Mouse (Mus musculus): Measurements from ENCODE around the gene Mrps21. TPM values are rescaled to one million over a fixed set of nuclear protein-coding genes. Genes with fewer than 3 reads are reported as not detected.
A peak's percentile ranks its signal among the peaks of the same experiment; 100 is the strongest.

Gene Mrps21
- polyA plus RNA-seq, 1 experiment, result 142 TPM

DNA sequence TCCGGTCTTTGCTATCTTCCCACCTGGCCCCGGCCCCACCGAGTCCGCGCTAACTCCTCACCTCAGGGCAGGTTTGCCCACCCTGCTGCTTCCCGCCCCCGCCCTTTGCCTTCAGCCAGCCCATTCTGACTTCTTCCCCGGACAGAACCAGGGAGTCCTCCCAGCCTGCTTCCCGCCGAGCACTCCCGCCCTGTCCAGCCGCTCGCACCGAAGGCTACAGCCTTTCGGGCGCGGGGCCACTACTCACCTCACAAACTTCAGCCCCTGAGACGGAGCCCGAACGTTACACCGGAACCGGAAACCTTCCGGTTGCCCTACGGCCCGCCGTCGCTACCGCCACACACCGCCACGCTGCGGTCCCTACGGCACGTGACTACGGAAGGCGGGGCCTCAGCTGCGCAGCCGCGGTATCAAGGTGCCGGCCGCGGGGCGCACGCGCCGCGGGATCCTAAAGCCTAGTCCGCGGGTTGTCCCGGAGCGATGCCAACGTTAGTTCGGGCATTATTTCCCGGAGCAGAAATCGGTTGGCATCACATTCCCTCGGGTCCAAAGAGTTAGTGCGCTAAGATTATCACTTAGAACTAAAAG lies 15.7 kb downstream of the Mrps21 start, which contains the start of gene Prpf3:
Gene Prpf3 (minus strand): TSS at position 384 of the 588 bp plus-strand sequence.
- H3K4me1 ChIP-seq (ENCODE audit: control insufficient read depth, insufficient read depth, low read length), result no peaks in the 10 kb centered on the region
- H3K9me3 ChIP-seq (replicated peaks; ENCODE audit: control insufficient read depth, insufficient read depth, low read length, poor library complexity, severe bottlenecking), result no peaks in the 10 kb centered on the region
- peak within 1 kb of the TSS; percentile 82 for H3K27ac ChIP-seq (ENCODE audit: insufficient read depth, low read length)
- H3K9ac ChIP-seq (ENCODE audit: low read depth, poor library complexity, severe bottlenecking), result peak within 1 kb of the TSS; percentile 93
- H3K27me3 ChIP-seq (ENCODE audit: control insufficient read depth, insufficient read depth, low read length, poor library complexity, severe bottlenecking), result no peaks in the 10 kb centered on the region
- TF ChIP-seq EP300 (IDR thresholded peaks at IDR 0.05; ENCODE audit: insufficient read depth, low read depth, low read length) (peak; percentile 40; the same call in 1 of the 2 replicates), CTCF (IDR thresholded peaks at IDR 0.05; ENCODE audit: low read depth, low read length) (no peak), POLR2A (IDR thresholded peaks at IDR 0.05; ENCODE audit: insufficient read depth, low read length) (peak; percentile 88)
- peaks cover 26% of the 10 kb centered on the region for H3K36me3 ChIP-seq (ENCODE audit: control insufficient read depth, insufficient read depth, low read length, poor library complexity, severe bottlenecking)
- H3K4me3 ChIP-seq (ENCODE audit: low read depth, low read length), result peak within 1 kb of the TSS; percentile 73

DNA sequence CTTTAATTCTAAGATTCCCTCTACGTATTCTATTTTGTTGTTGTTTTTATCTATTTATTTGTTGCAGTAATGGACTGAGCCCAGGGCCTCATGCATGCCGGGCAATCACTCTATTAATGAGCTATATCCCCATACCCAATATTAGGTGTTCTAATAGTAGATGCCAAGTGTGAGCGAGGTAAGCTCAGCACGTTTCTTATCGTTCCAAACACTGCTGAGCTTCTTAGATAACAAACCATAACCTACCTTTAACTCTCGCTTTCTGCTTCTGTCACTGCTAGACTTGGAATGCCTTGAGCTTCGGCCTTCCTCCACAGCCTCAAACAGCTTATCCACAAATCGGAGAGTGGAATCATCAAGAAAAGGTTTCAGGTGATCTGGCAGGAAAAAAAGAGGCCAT lies 20.0 kb downstream of the Mrps21 start:
- peaks cover 64% of the 10 kb centered on the region for H3K36me3 ChIP-seq (ENCODE audit: control insufficient read depth, insufficient read depth, low read length, poor library complexity, severe bottlenecking)
- no peak overlapping the region for H3K9ac ChIP-seq (ENCODE audit: low read depth, poor library complexity, severe bottlenecking)
- no peaks in the 10 kb centered on the region for H3K27me3 ChIP-seq (ENCODE audit: control insufficient read depth, insufficient read depth, low read length, poor library complexity, severe bottlenecking)
- TF ChIP-seq EP300 (IDR thresholded peaks at IDR 0.05; ENCODE audit: insufficient read depth, low read depth, low read length) (no peak), CTCF (IDR thresholded peaks at IDR 0.05; ENCODE audit: low read depth, low read length) (no peak), POLR2A (IDR thresholded peaks at IDR 0.05; ENCODE audit: insufficient read depth, low read length) (no peak)
- no peak overlapping the region for H3K27ac ChIP-seq (ENCODE audit: insufficient read depth, low read length)
- H3K9me3 ChIP-seq (replicated peaks; ENCODE audit: control insufficient read depth, insufficient read depth, low read length, poor library complexity, severe bottlenecking), result no peaks in the 10 kb centered on the region
- H3K4me3 ChIP-seq (ENCODE audit: low read depth, low read length), result no peak overlapping the region
- H3K4me1 ChIP-seq (ENCODE audit: control insufficient read depth, insufficient read depth, low read length), result no peaks in the 10 kb centered on the region

DNA sequence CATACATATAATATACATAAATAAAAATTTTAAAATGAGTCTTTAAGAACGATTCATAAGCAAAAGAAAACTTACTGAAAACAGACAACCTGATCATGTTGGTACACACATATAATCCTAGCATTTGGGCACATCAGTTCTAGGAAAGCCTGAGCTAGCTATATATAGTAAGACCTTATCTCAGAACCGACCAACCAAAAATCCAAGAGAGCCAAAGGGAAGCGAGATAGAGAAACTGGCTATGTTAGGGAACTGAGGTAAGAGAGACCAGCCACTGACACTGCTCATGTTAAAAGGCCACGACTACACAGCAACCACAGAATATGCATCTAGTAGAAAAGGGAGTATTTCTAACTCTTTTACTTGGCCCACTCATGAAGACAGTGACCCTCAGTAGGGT lies 20.7 kb downstream of the Mrps21 start:
- no peak overlapping the region for H3K9ac ChIP-seq (ENCODE audit: low read depth, poor library complexity, severe bottlenecking)
- no peak for TF ChIP-seq CTCF (IDR thresholded peaks at IDR 0.05; ENCODE audit: low read depth, low read length)
- no peaks in the 10 kb centered on the region for H3K4me1 ChIP-seq (ENCODE audit: control insufficient read depth, insufficient read depth, low read length)
- no peaks in the 10 kb centered on the region for H3K9me3 ChIP-seq (replicated peaks; ENCODE audit: control insufficient read depth, insufficient read depth, low read length, poor library complexity, severe bottlenecking)
- H3K36me3 ChIP-seq (ENCODE audit: control insufficient read depth, insufficient read depth, low read length, poor library complexity, severe bottlenecking), result peaks cover 71% of the 10 kb centered on the region
- H3K27me3 ChIP-seq (ENCODE audit: control insufficient read depth, insufficient read depth, low read length, poor library complexity, severe bottlenecking), result no peaks in the 10 kb centered on the region
- H3K4me3 ChIP-seq (ENCODE audit: low read depth, low read length), result no peak overlapping the region
- no peak overlapping the region for H3K27ac ChIP-seq (ENCODE audit: insufficient read depth, low read length)

- H3K9ac ChIP-seq (ENCODE audit: low read depth, poor library complexity, severe bottlenecking), result no peak overlapping the region
- TF ChIP-seq POLR2A (IDR thresholded peaks at IDR 0.05; ENCODE audit: insufficient read depth, low read length) (no peak), CTCF (IDR thresholded peaks at IDR 0.05; ENCODE audit: low read depth, low read length) (no peak), EP300 (IDR thresholded peaks at IDR 0.05; ENCODE audit: insufficient read depth, low read depth, low read length) (no peak)
- H3K36me3 ChIP-seq (ENCODE audit: control insufficient read depth, insufficient read depth, low read length, poor library complexity, severe bottlenecking), result peaks cover 75% of the 10 kb centered on the region
- H3K27ac ChIP-seq (ENCODE audit: insufficient read depth, low read length), result no peak overlapping the region
- no peak overlapping the region for H3K4me3 ChIP-seq (ENCODE audit: low read depth, low read length)
- no peaks in the 10 kb centered on the region for H3K9me3 ChIP-seq (replicated peaks; ENCODE audit: control insufficient read depth, insufficient read depth, low read length, poor library complexity, severe bottlenecking)
- H3K4me1 ChIP-seq (ENCODE audit: control insufficient read depth, insufficient read depth, low read length), result no peaks in the 10 kb centered on the region
- no peaks in the 10 kb centered on the region for H3K27me3 ChIP-seq (ENCODE audit: control insufficient read depth, insufficient read depth, low read length, poor library complexity, severe bottlenecking)
These were observed 28.7 kb downstream of the Mrps21 start for GRCm38 (mm10) chr3:95842503-95843214.

DNA sequence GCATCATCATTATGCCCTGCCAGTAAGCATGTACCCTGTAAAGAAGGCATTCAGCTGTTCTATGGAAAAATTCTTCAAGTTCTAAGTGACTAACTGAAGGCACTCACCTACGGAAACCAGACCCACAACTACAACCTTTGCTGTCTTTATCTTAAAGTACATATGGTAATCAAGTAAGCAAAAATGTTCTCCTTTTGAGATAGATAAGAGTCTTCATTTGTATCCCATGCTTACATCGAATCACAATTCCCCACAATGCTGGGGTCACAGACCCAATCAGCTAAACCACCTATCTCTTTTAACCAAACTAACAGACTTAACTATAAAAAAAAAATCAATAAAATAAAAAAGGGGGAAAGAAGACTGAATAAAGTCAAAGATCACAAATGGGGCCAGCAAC lies 32.1 kb downstream of the Mrps21 start:
- Histone ChIP-seq H3K9me3 (replicated peaks; ENCODE audit: control insufficient read depth, insufficient read depth, low read length, poor library complexity, severe bottlenecking) (no peaks in the 10 kb centered on the region), H3K4me1 (ENCODE audit: control insufficient read depth, insufficient read depth, low read length) (no peaks in the 10 kb centered on the region), H3K27ac (ENCODE audit: insufficient read depth, low read length) (no peak overlapping the region), H3K4me3 (ENCODE audit: low read depth, low read length) (no peak overlapping the region), H3K27me3 (ENCODE audit: control insufficient read depth, insufficient read depth, low read length, poor library complexity, severe bottlenecking) (no peaks in the 10 kb centered on the region), H3K9ac (ENCODE audit: low read depth, poor library complexity, severe bottlenecking) (no peak overlapping the region), H3K36me3 (ENCODE audit: control insufficient read depth, insufficient read depth, low read length, poor library complexity, severe bottlenecking) (peaks cover 67% of the 10 kb centered on the region)
- no peak for TF ChIP-seq POLR2A (IDR thresholded peaks at IDR 0.05; ENCODE audit: insufficient read depth, low read length)
- TF ChIP-seq CTCF (IDR thresholded peaks at IDR 0.05; ENCODE audit: low read depth, low read length), result no peak
- no peak for TF ChIP-seq EP300 (IDR thresholded peaks at IDR 0.05; ENCODE audit: insufficient read depth, low read depth, low read length)

DNA sequence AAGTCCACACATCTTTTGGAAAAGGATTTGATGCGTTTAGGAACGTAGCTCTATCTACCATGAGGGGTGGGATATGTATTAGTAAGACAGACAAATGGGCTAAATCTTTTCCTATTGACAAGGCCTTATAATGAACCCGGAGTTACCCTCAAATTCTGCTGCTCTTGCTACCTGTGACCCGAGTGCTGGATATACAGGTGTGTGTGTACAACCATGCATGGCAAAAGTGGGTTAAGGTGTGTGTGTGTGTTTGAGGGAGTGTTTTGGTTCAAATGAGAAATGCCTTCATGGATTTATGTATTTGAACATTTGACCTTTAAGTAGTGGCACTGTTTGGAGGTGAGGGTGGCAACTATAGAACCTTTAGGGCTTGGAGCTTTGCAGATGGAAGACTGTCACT lies 42.3 kb downstream of the Mrps21 start:
- no peak overlapping the region for H3K27ac ChIP-seq (ENCODE audit: insufficient read depth, low read length)
- H3K9me3 ChIP-seq (replicated peaks; ENCODE audit: control insufficient read depth, insufficient read depth, low read length, poor library complexity, severe bottlenecking), result no peaks in the 10 kb centered on the region
- H3K36me3 ChIP-seq (ENCODE audit: control insufficient read depth, insufficient read depth, low read length, poor library complexity, severe bottlenecking), result peaks cover 57% of the 10 kb centered on the region
- no peaks in the 10 kb centered on the region for H3K27me3 ChIP-seq (ENCODE audit: control insufficient read depth, insufficient read depth, low read length, poor library complexity, severe bottlenecking)
- H3K9ac ChIP-seq (ENCODE audit: low read depth, poor library complexity, severe bottlenecking), result no peak overlapping the region
- H3K4me1 ChIP-seq (ENCODE audit: control insufficient read depth, insufficient read depth, low read length), result no peaks in the 10 kb centered on the region
- H3K4me3 ChIP-seq (ENCODE audit: low read depth, low read length), result no peak overlapping the region
- no peak for TF ChIP-seq POLR2A (IDR thresholded peaks at IDR 0.05; ENCODE audit: insufficient read depth, low read length)
- TF ChIP-seq EP300 (IDR thresholded peaks at IDR 0.05; ENCODE audit: insufficient read depth, low read depth, low read length), result no peak
- TF ChIP-seq CTCF (IDR thresholded peaks at IDR 0.05; ENCODE audit: low read depth, low read length), result no peak

Data from ES-Bruce4 (cell line).